Mouse (Mus musculus) limb, embryonic 14.5 days (tissue): ENCODE measurements around the gene Cep295. TPM values are rescaled to one million over a fixed set of nuclear protein-coding genes. Genes with fewer than 3 reads are reported as not detected.
A peak's percentile ranks its signal among the peaks of the same experiment; 100 is the strongest.

ENCODE experiments used
- ATAC-seq: fragments of 200-750 bp; cut with Nextera tagmentation; 2 replicates; pipeline ENCODE4 v1.8.0; 2017; ENCODE audit warnings: low read depth, moderate number of reproducible peaks, moderate TSS enrichment; ENCODE audit not compliant: low FRiP score
- DNase-seq: peaks from one replicate; pipeline ENCODE4 v3.0.0-alpha.2; 2015; ENCODE audit warnings: low spot score
- H3K27ac ChIP-seq: fragments of 300-500 bp; sonication (generic); replicated peaks from 2 replicates; pipeline ENCODE4 v1.5.1; 2014; ENCODE audit warnings: low read depth, mild to moderate bottlenecking, low read length, moderate library complexity, mixed read lengths
- H3K27me3 ChIP-seq: fragments of 300-500 bp; sonication (generic); 2 replicates; pipeline ENCODE4 v1.6.1; 2014; ENCODE audit warnings: low read length, mixed read lengths; ENCODE audit not compliant: control insufficient read depth, insufficient read depth
- H3K36me3 ChIP-seq: fragments of 300-500 bp; sonication (generic); 2 replicates; pipeline ENCODE4 v1.6.1; 2014; ENCODE audit warnings: mild to moderate bottlenecking, low read length, moderate library complexity, mixed read lengths; ENCODE audit not compliant: control insufficient read depth, insufficient read depth
- H3K4me1 ChIP-seq: fragments of 300-500 bp; sonication (generic); 2 replicates; pipeline ENCODE4 v1.6.1; 2014; ENCODE audit warnings: antibody characterized with exemption, low read length, mixed read lengths; ENCODE audit not compliant: control insufficient read depth, insufficient read depth
- H3K4me2 ChIP-seq: fragments of 300-500 bp; sonication (generic); replicated peaks from 2 replicates; pipeline ENCODE4 v1.6.1; 2014; ENCODE audit warnings: low read depth, mild to moderate bottlenecking, low read length, moderate library complexity; ENCODE audit not compliant: severe bottlenecking
- H3K4me3 ChIP-seq: fragments of 300-500 bp; sonication (generic); replicated peaks from 2 replicates; pipeline ENCODE4 v1.5.1; 2014; ENCODE audit warnings: low read length
- H3K9ac ChIP-seq: fragments of 300-500 bp; sonication (generic); 2 replicates; pipeline ENCODE4 v1.6.1; 2014; ENCODE audit warnings: mild to moderate bottlenecking, low read depth, low read length, moderate library complexity; ENCODE audit not compliant: severe bottlenecking
- H3K9me3 ChIP-seq: fragments of 300-500 bp; sonication (generic); 2 replicates; pipeline ENCODE4 v1.6.1; 2016; ENCODE audit warnings: low read length; ENCODE audit not compliant: control insufficient read depth
- POLR2A ChIP-seq: fragments of 200-500 bp; IDR thresholded peaks from 2 replicates; pipeline ENCODE4 v1.8.0; 2012; ENCODE audit warnings: inconsistent platforms, mild to moderate bottlenecking, moderate library complexity, borderline replicate concordance; ENCODE audit not compliant: insufficient read depth, insufficient read length; ENCODE audit errors: extremely low read depth
- WGBS: fragments of 180-500 bp; shearing (Covaris S2); extraction: QIAGEN DNeasy Blood & Tissue Kit; methylation state at CpG from one replicate; pipeline ENCODE4 v1.1.7; 2014; 5-methylcytosine and 5-hydroxymethylcytosine counted together
- polyA plus RNA-seq, 2 experiments: library from polyadenylated mRNA; depleted of rRNA in 1 of 2; stranded (reverse) in 1 of 2; unstranded in 1 of 2; fragments of >200 nt; fragmentation: Nextera tagmentation in 1 of 2; extraction: Ambion mirVana in 1 of 2; gene quantifications; 2 replicates each; pipeline versions ENCODE4 v1.2.1 to v1.2.3; 2012 to 2014

Gene Cep295
- polyA plus RNA-seq (2012; rRNA removed) (25.4 and 29.8 TPM in 2 replicates), polyA plus RNA-seq (2014; fragmentation: Nextera tagmentation; extraction: Ambion mirVana) (15.3 and 18.0 TPM in 2 replicates)

- H3K4me1 ChIP-seq: no peaks in the 10 kb centered on the region
- TF ChIP-seq POLR2A: peak; percentile 66; the same call in 1 of the 2 replicates
- DNase-seq (peak; percentile 93), ATAC-seq (peak; percentile 99)
- H3K27ac ChIP-seq: peak within 1 kb of the TSS; percentile 53
- H3K9ac ChIP-seq: peak within 1 kb of the TSS; percentile 81
- H3K27me3 ChIP-seq: no peaks in the 10 kb centered on the region
- H3K4me2 ChIP-seq: peak within 1 kb of the TSS; percentile 80
- no peaks in the 10 kb centered on the region; the same call in 1 of the 2 replicates for H3K36me3 ChIP-seq
- H3K4me3 ChIP-seq: peak within 1 kb of the TSS; percentile 83
- WGBS: 4% methylated on average over 49 of the region's 60 CpGs
- no peaks in the 10 kb centered on the region for H3K9me3 ChIP-seq
Measured at GRCm38 (mm10) chr9:15357484-15358275, at the start of gene Cep295. Gene Cep295 (minus strand): TSS chr9:15357788.

DNA sequence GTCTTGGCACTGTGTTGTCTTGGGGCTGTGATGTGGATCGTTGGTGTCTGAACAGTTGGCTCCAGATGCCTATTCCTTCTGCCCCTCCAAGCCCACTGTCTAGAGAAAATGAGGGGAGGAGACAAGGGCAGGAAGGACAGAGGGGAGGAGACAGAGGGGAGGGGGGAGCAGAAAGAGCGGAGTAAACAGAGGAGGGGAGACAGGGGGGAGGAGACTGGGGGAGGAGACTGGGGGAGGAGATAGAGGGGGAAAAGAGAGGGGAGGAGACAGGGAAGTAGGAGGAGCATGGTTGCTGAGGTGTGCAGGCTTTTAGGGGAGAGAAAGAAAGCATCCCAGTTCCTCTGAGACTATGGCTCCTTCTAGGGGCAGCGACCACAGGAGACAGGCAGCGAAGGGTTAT, 40.0 kb upstream of the Cep295 start:
- ATAC-seq (no peak), DNase-seq (no peak)
- no peak overlapping the region for H3K9ac ChIP-seq
- no peaks in the 10 kb centered on the region for H3K36me3 ChIP-seq
- H3K4me3 ChIP-seq: no peak overlapping the region
- no peak overlapping the region for H3K27ac ChIP-seq
- H3K27me3 ChIP-seq: no peaks in the 10 kb centered on the region
- no peak for TF ChIP-seq POLR2A
- H3K4me1 ChIP-seq: no peaks in the 10 kb centered on the region
- no peak overlapping the region for H3K4me2 ChIP-seq
- H3K9me3 ChIP-seq: no peaks in the 10 kb centered on the region
- 65% methylated on average over 4 of the region's 4 CpGs for WGBS

GRCm38 (mm10) chr9:15395353-15395942, 37.9 kb upstream of the Cep295 start:
- Histone ChIP-seq H3K9ac (no peak overlapping the region), H3K4me3 (no peak overlapping the region), H3K36me3 (no peaks in the 10 kb centered on the region), H3K4me1 (no peaks in the 10 kb centered on the region), H3K4me2 (no peak overlapping the region), H3K27ac (no peak overlapping the region), H3K27me3 (no peaks in the 10 kb centered on the region), H3K9me3 (no peaks in the 10 kb centered on the region)
- WGBS: 80% methylated on average over 1 of the region's 1 CpGs
- ATAC-seq (no peak), DNase-seq (no peak)
- TF ChIP-seq POLR2A: no peak

GRCm38 (mm10) chr9:15387075-15387643, 29.6 kb upstream of the Cep295 start:
- H3K9me3 ChIP-seq: no peaks in the 10 kb centered on the region

GRCm38 (mm10) chr9:15384266-15384665, 26.7 kb upstream of the Cep295 start:
- 41% methylated on average over 5 of the region's 5 CpGs for WGBS
- peaks cover 8% of the 10 kb centered on the region; the same call in 1 of the 2 replicates for H3K4me1 ChIP-seq
- H3K4me2 ChIP-seq: no peak overlapping the region

More at GRCm38 (mm10) chr9:15387075-15387643, 29.6 kb upstream of the Cep295 start:
- H3K4me3 ChIP-seq: no peak overlapping the region
- no peaks in the 10 kb centered on the region for H3K27me3 ChIP-seq
- ATAC-seq (no peak), DNase-seq (no peak)
- H3K4me2 ChIP-seq: no peak overlapping the region
- H3K27ac ChIP-seq: no peak overlapping the region
- no peaks in the 10 kb centered on the region for H3K36me3 ChIP-seq
- WGBS: 72% methylated on average over 5 of the region's 5 CpGs
- H3K9ac ChIP-seq: no peak overlapping the region
- no peak for TF ChIP-seq POLR2A
- H3K4me1 ChIP-seq: peaks cover 8% of the 10 kb centered on the region; the same call in 1 of the 2 replicates

More at GRCm38 (mm10) chr9:15384266-15384665, 26.7 kb upstream of the Cep295 start:
- Histone ChIP-seq H3K9me3 (no peaks in the 10 kb centered on the region), H3K9ac (no peak overlapping the region), H3K27ac (no peak overlapping the region), H3K27me3 (no peaks in the 10 kb centered on the region), H3K36me3 (no peaks in the 10 kb centered on the region), H3K4me3 (no peak overlapping the region)
- no peak for TF ChIP-seq POLR2A
- ATAC-seq: no peak
- peak; percentile 58 for DNase-seq
